Mouse (Mus musculus): ENCODE results near the gene Olfr1348. TPM values are rescaled to one million over a fixed set of nuclear protein-coding genes. Genes with fewer than 3 reads are reported as not detected.

Olfr1348 gene
- polyA plus RNA-seq (2012; ENCODE audit: low replicate concordance): not detected in 2 replicates

DNA sequence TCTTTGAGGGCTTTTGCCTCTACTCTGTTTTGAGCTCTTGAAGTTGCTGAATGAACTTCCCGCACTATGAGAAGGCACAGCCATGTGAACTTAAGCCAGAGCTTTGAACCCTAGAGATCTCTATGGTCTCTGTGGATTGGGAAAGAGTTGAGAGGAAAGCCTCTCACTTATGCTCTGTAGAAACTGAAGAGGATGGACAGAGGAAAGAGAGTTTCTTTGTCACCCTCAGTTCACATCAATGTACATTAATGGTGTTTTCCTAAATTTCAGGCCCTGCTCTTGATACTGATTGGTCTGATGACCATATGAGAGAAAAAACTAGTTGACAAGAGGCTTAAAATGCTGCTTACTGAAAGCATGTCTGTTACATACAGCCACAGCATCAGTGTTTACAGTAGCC, at the start of gene Olfr1348:
TSS of gene Olfr1348 (minus strand) at position 101 of the 400 bp plus-strand sequence.

DNA sequence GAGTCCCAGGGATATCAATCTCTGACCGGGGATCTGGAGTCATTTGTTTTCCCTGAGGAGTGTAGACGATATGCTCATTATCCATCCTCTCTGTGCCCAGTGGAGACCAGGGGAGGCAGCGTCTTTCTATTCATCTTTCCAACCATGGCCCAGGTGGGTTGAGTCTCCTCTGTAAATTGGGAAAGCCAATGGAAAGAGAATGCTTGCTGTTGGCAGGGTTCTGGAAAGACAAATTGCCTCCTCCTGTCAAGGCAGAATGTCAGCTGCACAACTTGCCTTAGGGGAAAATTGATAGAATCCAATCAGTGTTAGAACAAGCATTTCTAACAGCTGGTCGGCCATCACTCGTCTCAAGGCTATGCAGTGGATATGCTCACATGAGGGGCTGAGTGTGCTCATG, 14.3 kb upstream of the Olfr1348 start, which contains the start of gene Olfr1349:
TSS of gene Olfr1349 (minus strand) at position 101 of the 400 bp plus-strand sequence.

DNA sequence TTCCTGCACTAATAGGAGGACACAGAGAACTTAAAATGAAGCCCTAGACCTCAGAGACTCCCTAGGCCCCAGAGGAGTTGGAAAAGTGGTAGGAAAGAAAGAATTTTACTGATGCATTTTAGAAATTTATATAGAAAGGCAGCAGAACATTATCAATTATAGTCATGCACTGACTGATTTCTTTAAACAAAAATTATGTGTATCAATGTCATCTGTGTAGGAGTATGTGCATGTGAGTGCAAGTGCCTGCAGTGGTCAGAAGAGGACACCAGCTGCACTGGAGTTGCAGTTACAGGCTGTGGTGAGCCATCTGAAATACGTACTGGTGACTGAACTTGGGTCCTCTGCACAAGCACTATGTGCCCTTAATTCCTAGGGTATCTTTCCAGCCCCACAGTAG, 8.9 kb downstream of the Olfr1348 start, which contains the start of gene Olfr1347:
TSS of gene Olfr1347 (minus strand) at position 101 of the 400 bp plus-strand sequence.

DNA sequence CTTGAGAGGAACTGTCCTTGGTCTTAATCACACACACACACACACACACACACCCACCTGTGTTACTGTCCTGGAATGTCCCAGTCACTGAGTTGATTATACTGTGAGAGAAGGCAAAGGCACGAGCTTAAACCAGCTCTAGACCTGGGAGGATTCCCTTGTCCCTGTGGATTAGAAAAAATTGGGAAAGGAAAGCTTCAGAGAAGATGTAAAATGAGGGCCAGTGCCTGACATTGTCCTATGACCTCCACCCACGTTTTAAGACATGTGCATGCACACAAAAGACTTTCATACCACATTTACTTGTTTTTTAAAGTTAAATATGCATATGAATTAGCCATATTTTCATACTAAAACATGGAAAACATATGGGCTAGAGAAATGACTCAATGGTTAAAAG, 21.7 kb downstream of the Olfr1348 start, which contains the start of gene Olfr5:
TSS of gene Olfr5 (minus strand) at position 101 of the 400 bp plus-strand sequence.

DNA sequence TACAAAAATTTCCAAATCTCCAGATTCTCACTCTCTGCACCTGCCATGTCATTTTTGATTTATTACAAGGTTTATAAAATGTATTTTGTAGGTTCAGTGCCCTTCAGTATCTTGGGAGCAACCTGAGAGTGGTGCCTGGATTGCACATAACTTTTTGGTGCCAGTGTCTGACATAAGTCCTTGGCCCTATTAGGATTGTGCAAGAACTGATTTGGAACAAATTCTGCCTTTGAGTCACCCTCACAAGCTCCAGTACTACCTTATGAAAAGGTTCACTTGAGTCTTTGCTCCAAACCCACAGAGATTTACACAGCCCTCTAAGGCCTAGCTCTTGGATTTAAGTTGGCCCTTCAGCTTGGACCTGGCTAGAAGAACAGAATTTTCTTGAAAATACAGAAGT, 41.6 kb downstream of the Olfr1348 start, which contains the start of gene Olfr1346:
TSS of gene Olfr1346 (plus strand) at position 151 of the 400 bp plus-strand sequence.

DNA sequence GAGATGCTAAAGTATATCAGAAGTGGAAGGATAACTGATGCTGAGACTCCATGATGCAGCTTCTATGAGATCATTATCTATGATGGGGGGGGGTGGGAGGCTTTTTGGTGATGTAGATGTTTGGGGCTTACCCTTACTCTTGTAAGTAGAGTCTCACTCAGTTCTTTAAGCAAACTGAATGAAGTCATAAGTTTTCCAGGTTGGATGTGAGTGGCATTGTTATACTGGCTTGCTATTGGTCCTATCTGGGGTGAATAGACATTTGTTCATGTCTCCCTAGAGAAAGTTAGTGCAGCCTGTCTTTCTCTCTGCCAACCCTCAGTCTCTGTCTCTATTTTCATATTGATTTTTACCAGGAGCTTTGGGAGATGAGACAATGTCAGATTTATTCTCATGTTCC, 52.7 kb downstream of the Olfr1348 start, which contains the start of gene Olfr1336:
TSS of gene Olfr1336 (plus strand) at position 301 of the 400 bp plus-strand sequence.

Other genes with a start within 250 kb of the Olfr1348 start
- 0.10 and 0.88 TPM in 2 replicates for gene Zfp667, start 222.2 kb downstream of the Olfr1348 start, polyA plus RNA-seq (2012; ENCODE audit: low replicate concordance)
- 1.8 TPM in 2 replicates for gene Zfp583, start 177.5 kb downstream of the Olfr1348 start, polyA plus RNA-seq (2012; ENCODE audit: low replicate concordance)
- 0.07 and 0.08 TPM in 2 replicates for gene Gm3854, start 165.0 kb downstream of the Olfr1348 start, polyA plus RNA-seq (2012; ENCODE audit: low replicate concordance)
- 0.30 and 0.37 TPM in 2 replicates for gene Zfp78, start 145.5 kb downstream of the Olfr1348 start, polyA plus RNA-seq (2012; ENCODE audit: low replicate concordance)
- 1.2 and 1.6 TPM in 2 replicates for gene Zfp28, start 125.5 kb downstream of the Olfr1348 start, polyA plus RNA-seq (2012; ENCODE audit: low replicate concordance)
- gene Smim17, start 110.0 kb downstream of the Olfr1348 start, polyA plus RNA-seq (2012; ENCODE audit: low replicate concordance): not detected in 2 replicates
- not detected in 2 replicates for gene Gm20715, start 98.5 kb downstream of the Olfr1348 start, polyA plus RNA-seq (2012; ENCODE audit: low replicate concordance)
- 0.26 TPM in 1 of 2 replicates, not detected in the other for gene Olfr1344, start 70.1 kb downstream of the Olfr1348 start, polyA plus RNA-seq (2012; ENCODE audit: low replicate concordance)
- gene Olfr1336, start 52.6 kb downstream of the Olfr1348 start, polyA plus RNA-seq (2012; ENCODE audit: low replicate concordance): not detected in 2 replicates
- not detected in 2 replicates for gene Olfr1346, start 41.6 kb downstream of the Olfr1348 start, polyA plus RNA-seq (2012; ENCODE audit: low replicate concordance)
- not detected in 2 replicates for gene Olfr5, start 21.8 kb downstream of the Olfr1348 start, polyA plus RNA-seq (2012; ENCODE audit: low replicate concordance)
- not detected in 2 replicates for gene Olfr1347, start 9.0 kb downstream of the Olfr1348 start, polyA plus RNA-seq (2012; ENCODE audit: low replicate concordance)
- not detected in 2 replicates for gene Olfr1349, start 14.2 kb upstream of the Olfr1348 start, polyA plus RNA-seq (2012; ENCODE audit: low replicate concordance)
- not detected in 2 replicates for gene Olfr1350, start 56.1 kb upstream of the Olfr1348 start, polyA plus RNA-seq (2012; ENCODE audit: low replicate concordance)
- gene Zim1, start 187.7 kb upstream of the Olfr1348 start, polyA plus RNA-seq (2012; ENCODE audit: low replicate concordance): not detected in 2 replicates
- 0.05 and 0.06 TPM in 2 replicates for gene Peg3, start 221.7 kb upstream of the Olfr1348 start, polyA plus RNA-seq (2012; ENCODE audit: low replicate concordance)
- not detected in 2 replicates for gene Usp29, start 221.8 kb upstream of the Olfr1348 start, polyA plus RNA-seq (2012; ENCODE audit: low replicate concordance)